In genomic region chr17:43128908-43129533, GRCm38 (mm10) we compare ENCODE assay signal across 17 mouse cellular contexts.
"Had no signal": no experiment of that assay in that cellular context is flagged by ENCODE, and none has a peak within 500 bp of the region (broad histone marks: within the 10 kb centered on the region; RNA-seq: fewer than 3 reads in every experiment).

No protein-coding gene starts in this region.

- ATAC-seq: liver, postnatal 0 days; lung, postnatal 0 days had no signal

- H3K4me3 ChIP-seq: lung, embryonic 15.5 days; megakaryocyte, embryonic 14.5 days; midbrain, embryonic 12.5 days; neural tube, embryonic 12.5 days; stomach, embryonic 15.5 days had no signal

- H3K27me3 ChIP-seq: lung, embryonic 15.5 days; megakaryocyte, embryonic 14.5 days; midbrain, embryonic 12.5 days; neural tube, embryonic 12.5 days; stomach, embryonic 15.5 days had no signal

- H3K4me1 ChIP-seq: midbrain, embryonic 12.5 days; neural tube, embryonic 12.5 days had no signal

- H3K9ac ChIP-seq: liver, postnatal 0 days; lung, embryonic 15.5 days; midbrain, embryonic 12.5 days; neural tube, embryonic 12.5 days; stomach, embryonic 15.5 days had no signal

- H3K9me3 ChIP-seq: lung, embryonic 15.5 days; midbrain, embryonic 12.5 days; neural tube, embryonic 12.5 days; stomach, embryonic 15.5 days had no signal

- H3K4me2 ChIP-seq: lung, embryonic 15.5 days; midbrain, embryonic 12.5 days; neural tube, embryonic 12.5 days; stomach, embryonic 15.5 days had no signal

- H3K36me3 ChIP-seq: lung, embryonic 15.5 days; midbrain, embryonic 12.5 days; neural tube, embryonic 12.5 days; stomach, embryonic 15.5 days had no signal

- DNase-seq: liver, postnatal 0 days; lung, adult 2 months; lung, postnatal 14 days; lung, postnatal 36 days; midbrain, embryonic 14.5 days; right cerebral cortex, postnatal 14 days; thymus, adult 2 months; thymus, postnatal 25 days; thymus, postnatal 4 days had no signal

- H3K27ac ChIP-seq: lung, embryonic 15.5 days; macrophage; midbrain, embryonic 12.5 days; neural tube, embryonic 12.5 days; stomach, embryonic 15.5 days; stomach, postnatal 0 days had no signal
